Mouse (Mus musculus): ENCODE data around the gene Spock2.
"Not testable (repeated sequence)": the region's sequence is repeated elsewhere in the genome, so short reads cannot be mapped to it uniquely, and the experiment has no call there.

- TF ChIP-seq CHD1 (IDR thresholded peaks at IDR 0.05; ENCODE audit: low read depth, low read length) (0 out of 2 replicates have a peak, but pooled peaks have one; percentile 17), POLR2A (IDR thresholded peaks at IDR 0.05; ENCODE audit: low read depth, low read length) (peak; percentile 48; the same call in 1 of the 2 replicates)
- not testable (repeated sequence) for TF ChIP-seq RCOR1 (conservative IDR thresholded peaks at IDR 0.05; ENCODE audit: low read depth, low read length); EP300 (IDR thresholded peaks at IDR 0.05; ENCODE audit: low read length); RAD21 (IDR thresholded peaks at IDR 0.05; ENCODE audit: low read depth, low read length); ELF1 (IDR thresholded peaks at IDR 0.05; ENCODE audit: low read depth, low read length); MXI1 (IDR thresholded peaks at IDR 0.05; ENCODE audit: low read depth, low read length)
Observed at GRCm38 (mm10) chr10:60161397-60161796, 55.4 kb downstream of the Spock2 start.

Measured in CH12.LX (cell line).